Mouse (Mus musculus) layer of hippocampus, adult 18-20 months (tissue): ENCODE measurements at regions not wholly inside any gene's neighbourhood (a gene's known extent, or its start where the extent isn't known, plus 50 kb on each side); places are given as distances from the start of the nearest gene placed in this dataset.

Source experiments
- DNase-seq, 2 experiments: peaks; one replicate each; pipeline ENCODE4 v3.0.0; 2022; ENCODE audit warnings: low spot score in 2 of 2

DNA sequence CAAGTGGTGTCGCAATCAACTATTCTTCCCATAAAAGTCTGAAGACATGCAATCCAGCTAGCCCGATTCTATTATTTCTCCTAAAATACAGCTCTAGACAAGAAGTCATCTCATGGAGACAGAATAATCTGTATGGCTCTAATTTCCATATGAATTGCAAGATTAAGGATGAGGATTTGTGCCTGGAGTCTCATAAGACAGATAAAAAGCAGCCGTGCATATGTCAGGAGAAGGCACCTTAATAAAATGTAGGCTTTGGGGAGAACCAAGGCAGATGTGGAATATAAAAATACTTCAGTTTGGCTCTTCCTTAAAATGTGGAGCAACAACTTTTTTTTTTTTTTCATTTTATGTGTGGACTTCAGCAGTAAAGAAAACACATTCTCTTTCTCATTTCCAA is 876.8 kb downstream of the Hace1 start:
- DNase-seq, result no peak

DNA sequence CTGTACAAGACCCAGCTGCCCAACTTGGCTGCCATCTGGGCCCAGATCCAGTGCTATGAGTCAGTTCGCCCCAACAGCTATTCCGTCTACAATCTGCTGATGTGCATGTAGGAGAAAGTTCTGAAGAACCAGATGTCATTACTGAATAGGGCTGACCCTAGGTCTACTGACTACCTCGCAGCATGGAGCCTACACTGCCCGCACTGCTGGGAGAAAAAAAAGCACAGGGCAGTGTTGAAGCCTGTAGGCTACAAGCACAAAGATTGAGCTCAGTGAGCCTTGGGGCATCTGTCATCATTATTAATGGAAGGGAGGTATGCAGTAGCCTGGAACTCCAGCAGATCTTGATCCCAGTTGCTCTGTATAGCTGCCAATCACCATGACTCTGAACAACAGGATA is 881.1 kb downstream of the Hace1 start:
- peak in 1 of 2 experiments; percentile 12 for DNase-seq

- DNase-seq, result peak in 1 of 2 experiments; percentile 28
These were observed 906.0 kb downstream of the Hace1 start for GRCm38 (mm10) chr10:46483656-46484055.
